Mouse (Mus musculus) frontal cortex, postnatal 36 days (tissue): ENCODE results near the gene Akap13.

Experiments used
- DNase-seq, 2 experiments: peaks; one replicate each; pipeline ENCODE4 v3.0.0; 2022; ENCODE audit warnings: low spot score in 2 of 2

Gene Akap13

GRCm38 (mm10) chr7:75559119-75559518, 103.8 kb downstream of the Akap13 start:
- no peak for DNase-seq

DNA sequence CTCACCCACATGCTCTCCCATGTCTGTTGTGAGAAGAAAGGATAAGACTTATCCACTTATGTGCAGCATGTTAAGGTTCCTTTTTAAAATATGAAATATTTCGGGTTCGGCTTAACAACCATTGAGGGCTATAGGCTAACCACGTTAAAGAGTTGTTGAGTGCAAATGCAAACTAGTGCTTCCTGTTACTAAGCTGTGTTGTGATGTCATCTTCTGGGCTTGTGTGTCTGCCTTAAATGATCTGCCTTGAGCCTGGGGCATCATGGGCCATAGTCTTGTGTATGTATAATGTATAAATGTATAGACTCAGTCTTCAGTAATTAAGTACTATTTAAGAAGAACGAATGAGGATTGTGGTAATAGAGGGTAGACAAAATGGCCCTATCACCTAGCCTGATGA, 104.6 kb downstream of the Akap13 start:
- DNase-seq: no peak

- no peak for DNase-seq
Measured at GRCm38 (mm10) chr7:75560566-75560965, 105.2 kb downstream of the Akap13 start.

- no peak for DNase-seq
Measured at GRCm38 (mm10) chr7:75561134-75561533, 105.8 kb downstream of the Akap13 start.

GRCm38 (mm10) chr7:75568276-75568675, 112.9 kb downstream of the Akap13 start:
- DNase-seq: no peak

DNA sequence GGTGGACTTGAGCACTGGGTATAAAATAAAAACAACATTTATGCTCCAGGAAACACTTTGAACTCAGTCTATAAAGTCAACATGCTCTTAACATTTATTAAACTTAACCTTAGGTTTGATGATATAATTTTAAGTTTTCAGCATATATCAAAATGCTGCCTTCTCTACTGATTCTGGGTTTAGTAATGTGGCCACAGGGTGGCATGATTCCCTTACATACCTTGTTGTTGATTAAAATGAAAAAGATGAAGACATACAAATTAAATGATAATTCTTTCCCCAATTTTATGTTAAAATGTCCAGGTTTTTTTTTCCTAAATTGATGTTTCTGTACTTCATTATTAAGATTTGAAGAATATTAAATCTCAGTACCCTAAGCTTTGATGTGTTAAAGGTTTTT, 113.5 kb downstream of the Akap13 start:
- no peak for DNase-seq

DNA sequence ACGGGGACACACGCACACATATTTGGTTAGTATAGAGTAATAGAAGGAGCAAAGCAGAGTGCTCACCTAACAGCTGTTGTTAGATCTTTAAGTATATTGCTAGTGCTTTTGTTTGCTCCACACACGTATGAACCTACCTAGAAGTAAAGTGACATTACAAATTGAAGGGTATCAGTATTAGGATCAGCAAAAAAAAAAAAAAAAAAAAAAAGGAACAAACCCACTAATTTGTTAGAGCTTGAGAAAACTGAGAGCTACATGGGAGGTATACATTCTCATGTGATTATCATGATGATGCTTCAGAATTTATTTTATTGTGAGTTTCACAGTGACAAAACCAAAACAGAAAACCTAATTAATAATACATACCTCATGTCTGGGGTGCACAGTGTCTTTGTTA, 114.9 kb downstream of the Akap13 start:
- no peak for DNase-seq

DNA sequence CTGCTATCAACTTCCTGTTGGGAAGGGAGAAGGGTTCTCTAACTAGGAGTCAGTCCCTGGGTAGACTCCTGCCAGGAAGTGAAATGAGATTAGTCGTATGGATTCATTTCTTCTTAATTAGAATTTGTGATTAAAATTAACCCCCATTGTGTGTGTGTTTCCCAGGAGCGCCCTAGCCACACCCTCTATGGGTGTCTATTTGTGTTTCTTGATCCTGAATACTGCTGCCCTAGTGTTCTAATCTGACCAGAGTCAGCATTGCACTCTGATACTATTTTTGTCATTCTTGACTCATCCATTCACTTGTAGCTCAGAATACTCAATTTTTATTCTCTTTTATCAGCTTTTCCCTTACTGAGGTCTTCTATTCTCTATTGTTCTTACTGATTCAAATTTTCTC, 115.7 kb downstream of the Akap13 start:
- no peak for DNase-seq

GRCm38 (mm10) chr7:75572127-75572526, 116.8 kb downstream of the Akap13 start:
- no peak for DNase-seq

- DNase-seq: no peak
Measured at GRCm38 (mm10) chr7:75575120-75575649, 119.9 kb downstream of the Akap13 start.

DNA sequence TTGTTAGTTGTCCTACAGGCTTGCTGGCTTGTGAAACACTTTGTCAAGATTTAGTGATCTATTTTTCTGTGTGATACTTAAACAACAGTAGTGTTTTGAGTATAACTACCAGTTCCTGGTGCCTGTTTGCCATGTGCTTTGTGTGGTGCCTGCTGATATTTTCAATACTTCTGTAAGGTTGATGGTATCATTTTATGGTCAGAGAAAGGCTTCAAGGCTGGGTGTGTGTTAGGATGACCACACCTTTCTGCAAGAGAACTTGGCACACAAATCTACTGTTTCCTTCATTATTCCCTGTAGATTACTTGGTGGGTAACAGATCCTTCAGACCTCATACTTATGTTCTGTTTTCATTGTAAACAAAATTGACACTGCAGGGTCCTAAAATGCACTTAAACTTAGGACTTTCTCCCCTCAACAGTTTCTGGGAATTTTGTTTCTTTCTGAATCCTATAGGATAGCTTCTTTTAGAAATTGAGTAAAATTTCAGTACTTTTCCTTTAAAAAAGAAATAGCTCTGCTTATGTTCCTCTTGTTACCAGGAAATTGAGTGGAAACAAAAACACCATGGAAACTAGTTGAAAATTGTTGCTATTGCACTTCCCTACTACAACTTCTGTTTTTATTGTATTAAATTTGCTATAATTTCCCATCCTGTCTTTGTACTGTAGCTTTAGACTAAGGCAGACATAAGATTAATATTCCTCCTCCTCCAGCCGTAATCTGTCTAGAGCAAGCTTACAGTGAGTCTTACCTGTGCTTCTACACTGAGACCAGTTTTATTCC, 120.7 kb downstream of the Akap13 start:
- no peak for DNase-seq

GRCm38 (mm10) chr7:75576851-75577250, 121.5 kb downstream of the Akap13 start:
- DNase-seq: no peak

GRCm38 (mm10) chr7:75577353-75577752, 122.0 kb downstream of the Akap13 start:
- no peak for DNase-seq

DNA sequence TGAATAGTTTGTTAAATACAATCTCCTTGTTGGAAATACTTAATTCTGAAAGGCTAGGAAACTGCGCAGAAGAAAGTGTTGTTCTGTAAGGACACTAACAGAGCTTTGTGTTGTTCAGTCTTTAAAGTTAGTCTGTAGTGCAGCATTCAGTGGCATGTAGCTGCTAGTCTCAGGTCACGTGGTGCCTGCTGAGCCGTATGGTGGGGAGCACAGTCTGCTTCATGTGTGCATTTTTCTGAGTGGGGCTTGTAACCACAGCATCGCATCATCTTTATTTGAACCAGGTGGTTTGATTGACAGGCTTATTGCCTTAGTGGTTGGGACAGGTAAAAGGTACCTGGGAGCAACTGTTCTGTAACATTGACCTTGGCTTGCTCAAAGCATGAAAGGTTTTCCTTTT, 123.3 kb downstream of the Akap13 start:
- no peak for DNase-seq

DNA sequence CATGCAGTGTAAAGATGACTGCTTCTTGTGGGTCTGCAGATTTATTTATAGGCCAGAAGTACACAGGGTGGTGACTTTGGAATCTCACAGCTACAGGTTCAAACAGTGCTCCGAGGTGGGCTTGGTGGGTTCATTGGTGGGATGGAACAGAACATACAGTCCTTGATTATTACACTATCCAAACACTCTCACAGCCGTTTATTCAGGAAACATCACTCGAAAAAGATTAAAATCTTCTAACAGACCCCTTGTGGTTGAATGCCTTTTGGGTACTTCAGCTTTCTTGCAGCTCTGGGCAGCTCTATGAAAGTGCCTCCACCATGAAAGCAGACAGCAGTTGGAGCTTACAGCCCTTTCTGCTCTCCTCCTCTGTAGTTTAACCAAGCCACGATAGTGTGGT, 126.8 kb downstream of the Akap13 start:
- DNase-seq: no peak

DNA sequence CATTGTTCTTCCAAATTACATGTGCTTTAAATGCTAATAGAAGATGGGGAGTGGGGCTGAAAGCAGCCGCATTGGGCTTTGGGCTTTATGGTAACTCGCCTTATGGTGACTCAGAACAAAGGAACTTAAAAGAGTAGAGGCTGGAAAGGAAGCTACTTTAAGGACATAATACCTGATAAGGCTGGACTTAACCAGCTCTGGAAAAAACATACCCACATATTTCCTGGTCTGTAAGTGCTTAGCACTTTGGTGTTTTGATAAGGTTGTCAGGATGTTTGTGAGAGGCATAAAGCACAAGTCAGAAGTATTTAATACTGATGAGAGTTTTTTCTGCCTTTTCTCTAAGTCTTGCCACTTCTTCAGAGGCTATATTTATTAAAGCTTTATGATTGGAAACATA, 128.8 kb downstream of the Akap13 start:
- DNase-seq: no peak

DNA sequence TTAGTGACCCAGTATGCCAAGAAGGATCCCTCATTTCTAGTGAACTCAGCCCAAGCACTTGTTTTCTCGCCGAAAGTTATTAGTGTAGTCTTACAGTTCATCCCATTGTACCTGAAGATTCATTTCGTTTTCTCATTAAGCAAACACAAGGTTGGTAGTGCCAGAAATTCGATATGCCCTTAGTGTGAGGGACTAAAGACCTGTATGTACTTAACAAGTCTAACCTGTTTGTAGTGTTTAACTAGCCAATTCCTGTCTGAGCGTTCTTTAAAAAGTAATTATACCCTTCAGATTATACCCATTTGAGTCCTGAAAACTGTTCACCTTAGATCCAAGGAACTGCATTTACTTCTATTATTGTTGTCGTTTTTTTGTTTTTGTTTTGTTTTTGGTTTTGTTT, 130.1 kb downstream of the Akap13 start:
- DNase-seq: no peak

DNA sequence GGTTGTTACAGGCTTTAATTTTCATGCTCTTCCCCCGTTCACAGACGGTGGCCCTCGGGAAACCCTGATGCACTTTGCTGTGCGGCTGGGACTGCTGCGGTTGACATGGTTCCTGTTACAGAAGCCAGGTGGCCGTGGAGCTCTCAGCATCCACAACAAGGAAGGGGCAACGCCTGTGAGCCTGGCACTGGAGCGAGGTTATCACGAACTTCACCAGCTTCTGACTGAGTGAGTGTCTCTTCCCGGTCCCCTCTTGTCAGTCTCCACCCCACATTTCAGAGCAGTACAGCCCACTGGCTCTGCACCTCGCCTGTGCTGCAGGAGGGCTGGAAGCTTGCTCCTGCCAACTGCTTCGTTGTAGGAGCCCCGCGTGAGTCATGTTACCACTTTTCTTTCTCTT, 130.8 kb downstream of the Akap13 start:
- no peak for DNase-seq

DNA sequence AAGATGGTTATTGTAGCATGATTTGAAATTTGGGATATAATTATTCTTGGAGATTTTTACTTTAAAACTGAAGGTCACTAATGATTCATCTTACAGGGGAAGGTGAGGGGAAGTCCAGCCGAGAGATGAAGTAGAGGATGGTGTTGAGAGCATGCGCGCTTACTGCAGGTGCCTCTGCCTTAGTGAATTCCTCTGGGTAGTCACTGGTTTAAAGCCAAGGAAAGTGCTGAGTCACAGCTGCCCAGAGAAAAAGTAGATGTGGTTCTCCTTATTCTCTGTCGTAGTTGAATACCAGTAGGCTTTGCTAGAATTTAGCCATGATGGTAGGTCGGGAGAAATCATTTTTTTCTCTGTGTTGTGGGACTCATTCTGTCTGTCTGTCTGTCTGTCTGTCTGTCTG, 132.4 kb downstream of the Akap13 start:
- no peak for DNase-seq

- DNase-seq: no peak
Measured at GRCm38 (mm10) chr7:75589304-75589973, 134.1 kb downstream of the Akap13 start.

DNA sequence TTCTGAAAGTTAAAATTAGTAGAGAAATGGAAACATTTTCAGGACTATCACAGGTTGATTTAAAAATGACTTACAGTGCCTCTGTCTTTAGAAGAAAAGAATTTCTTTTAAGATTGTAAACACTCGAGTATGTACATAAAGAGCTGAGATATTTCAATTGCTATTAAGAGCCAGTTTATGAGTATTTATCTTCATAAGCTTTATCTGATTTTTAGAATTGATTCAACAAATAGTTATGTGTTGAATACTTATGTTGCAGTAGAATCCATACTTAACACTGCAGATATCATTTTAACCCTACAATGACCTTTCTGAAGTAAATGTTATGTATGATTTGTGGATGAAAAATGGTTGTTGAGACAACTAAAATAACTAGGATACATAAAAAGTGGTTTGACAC, 136.6 kb downstream of the Akap13 start:
- DNase-seq: no peak

GRCm38 (mm10) chr7:75594801-75595200, 139.5 kb downstream of the Akap13 start:
- DNase-seq: no peak

GRCm38 (mm10) chr7:75595268-75595667, 139.9 kb downstream of the Akap13 start:
- DNase-seq: no peak
